24 mouse cellular contexts compared by ENCODE assay signal in the genomic region with DNA sequence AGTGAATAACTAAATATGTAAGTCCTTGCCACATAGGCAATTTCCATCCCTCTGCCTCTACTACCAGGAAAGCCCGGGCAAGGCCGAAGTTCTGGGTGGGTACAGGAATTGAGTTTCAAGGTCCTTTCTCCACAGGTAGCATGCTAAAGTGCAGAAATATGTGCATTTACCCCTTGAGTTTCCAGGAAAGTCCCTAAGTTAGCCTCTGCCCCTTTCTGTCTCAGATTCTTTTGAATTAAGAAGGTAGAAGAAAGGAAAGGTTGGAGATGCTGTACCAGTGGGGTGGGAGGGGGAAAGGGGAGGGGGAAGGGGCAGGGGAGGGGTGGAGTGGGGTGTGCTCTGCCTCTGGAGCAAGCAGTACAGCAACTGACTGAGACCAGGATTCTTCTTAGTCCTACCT. TPM values are rescaled to one million over a fixed set of nuclear protein-coding genes. Genes with fewer than 3 reads are reported as not detected.
"Had no signal": no experiment of that assay in that cellular context is flagged by ENCODE, and none has a peak within 500 bp of the region (broad histone marks: within the 10 kb centered on the region; RNA-seq: fewer than 3 reads in every experiment).

No protein-coding gene starts in this region.

- H3K27ac ChIP-seq: liver, embryonic 15.5 days; lung, embryonic 15.5 days; midbrain, embryonic 10.5 days; midbrain, embryonic 12.5 days; neural tube, embryonic 13.5 days; neural tube, embryonic 15.5 days; stomach, embryonic 15.5 days; stomach, postnatal 0 days had no signal

- H3K9me3 ChIP-seq: liver, embryonic 15.5 days; lung, embryonic 15.5 days; midbrain, embryonic 10.5 days; midbrain, embryonic 12.5 days; neural tube, embryonic 13.5 days; neural tube, embryonic 15.5 days; stomach, embryonic 15.5 days had no signal

- H3K9ac ChIP-seq: liver, embryonic 15.5 days; liver, postnatal 0 days; lung, embryonic 15.5 days; midbrain, embryonic 12.5 days; neural tube, embryonic 15.5 days; stomach, embryonic 15.5 days had no signal

- H3K36me3 ChIP-seq: liver, embryonic 15.5 days; lung, embryonic 15.5 days; midbrain, embryonic 10.5 days; midbrain, embryonic 12.5 days; neural tube, embryonic 13.5 days; neural tube, embryonic 15.5 days; stomach, embryonic 15.5 days had no signal

- DNase-seq: liver, postnatal 0 days; lung, postnatal 4 days; midbrain, embryonic 14.5 days; right cerebral cortex, postnatal 14 days; thymus, adult 2 months; thymus, postnatal 25 days; thymus, postnatal 4 days had no signal

- H3K4me3 ChIP-seq: liver, embryonic 15.5 days; myocyte had no signal

RNA-seq across cellular contexts. Expression of gene Lrrc34, which starts 0.8 kb away (rescaled TPM):
- total RNA-seq: megakaryocyte-erythroid progenitor cell, adult 5-6 weeks had no signal
- polyA plus RNA-seq: myocyte had no signal

RNA-seq across cellular contexts. Expression of gene Lrriq4, which starts 4.2 kb away (rescaled TPM):
- total RNA-seq: megakaryocyte, adult 5-6 weeks; megakaryocyte-erythroid progenitor cell, adult 5-6 weeks had no signal
- polyA plus RNA-seq: liver, embryonic 15.5 days; liver, postnatal 0 days; lung, adult 2 months; lung, embryonic 15.5 days; lung, postnatal 0 days; midbrain, embryonic 10.5 days; midbrain, embryonic 12.5 days; midbrain, embryonic 14.5 days; midbrain, embryonic 16.5 days; myocyte; neural tube, embryonic 13.5 days; neural tube, embryonic 15.5 days; spleen, adult 2 months; stomach, embryonic 15.5 days; thymus, adult 2 months had no signal

RNA-seq across cellular contexts. Expression of gene Actrt3, which starts 48.7 kb away (rescaled TPM):
- total RNA-seq: megakaryocyte, adult 5-6 weeks; megakaryocyte-erythroid progenitor cell, adult 5-6 weeks had no signal
- polyA plus RNA-seq: liver, embryonic 15.5 days; liver, postnatal 0 days; lung, adult 2 months; lung, embryonic 15.5 days; lung, postnatal 0 days; midbrain, embryonic 12.5 days; myocyte; spleen, adult 2 months; stomach, postnatal 0 days; thymus, adult 2 months; urinary bladder, adult 2 months had no signal

RNA-seq across cellular contexts. Expression of gene Lrrc31, which starts 51.2 kb away (rescaled TPM):
- total RNA-seq: megakaryocyte, adult 5-6 weeks; megakaryocyte-erythroid progenitor cell, adult 5-6 weeks had no signal
- polyA plus RNA-seq: liver, embryonic 15.5 days; midbrain, embryonic 10.5 days; midbrain, embryonic 12.5 days; midbrain, embryonic 14.5 days; myocyte; neural tube, embryonic 11.5 days; neural tube, embryonic 13.5 days; neural tube, embryonic 15.5 days; spleen, adult 2 months had no signal
